Mouse (Mus musculus) layer of hippocampus, adult 6 months (tissue): ENCODE results near the gene 2610301B20Rik. TPM values are rescaled to one million over a fixed set of nuclear protein-coding genes. Genes with fewer than 3 reads are reported as not detected.

Source experiments
- long read RNA-seq, 2 experiments: library from polyadenylated mRNA; unstranded; transcript quantifications; one replicate each; pipeline ENCODE4 v2.0.0; 2019 to 2020
- microRNA-seq: library from miRNA; unstranded; fragments of <30 nt; microRNA quantifications from one replicate; pipeline ENCODE4 v1.2.0, GENCODE M21; 2020
- polyA plus RNA-seq: library from polyadenylated mRNA; unstranded; fragments of <200 nt; fragmentation: Nextera tagmentation; gene quantifications from 2 replicates; pipeline ENCODE4 v1.2.3, GENCODE M21; 2021

Gene 2610301B20Rik
- 48.8 and 52.9 TPM in 2 replicates for polyA plus RNA-seq
- long read RNA-seq, experiment 1, transcript 2610301B20Rik-201 (6 exons, 2,116 nt) = major isoform, 82 of 95 reads
- long read RNA-seq, experiment 1, partial matches to known transcripts = 1 of 95 reads
- long read RNA-seq, experiment 1, other reads (novel, unspliced or antisense) = 12 of 95 reads
- long read RNA-seq, experiment 2, transcript 2610301B20Rik-201 (6 exons, 2,116 nt) = major isoform, 313 of 336 reads
- long read RNA-seq, experiment 2, partial matches to known transcripts = 0 of 336 reads
- long read RNA-seq, experiment 2, other reads (novel, unspliced or antisense) = 23 of 336 reads

DNA sequence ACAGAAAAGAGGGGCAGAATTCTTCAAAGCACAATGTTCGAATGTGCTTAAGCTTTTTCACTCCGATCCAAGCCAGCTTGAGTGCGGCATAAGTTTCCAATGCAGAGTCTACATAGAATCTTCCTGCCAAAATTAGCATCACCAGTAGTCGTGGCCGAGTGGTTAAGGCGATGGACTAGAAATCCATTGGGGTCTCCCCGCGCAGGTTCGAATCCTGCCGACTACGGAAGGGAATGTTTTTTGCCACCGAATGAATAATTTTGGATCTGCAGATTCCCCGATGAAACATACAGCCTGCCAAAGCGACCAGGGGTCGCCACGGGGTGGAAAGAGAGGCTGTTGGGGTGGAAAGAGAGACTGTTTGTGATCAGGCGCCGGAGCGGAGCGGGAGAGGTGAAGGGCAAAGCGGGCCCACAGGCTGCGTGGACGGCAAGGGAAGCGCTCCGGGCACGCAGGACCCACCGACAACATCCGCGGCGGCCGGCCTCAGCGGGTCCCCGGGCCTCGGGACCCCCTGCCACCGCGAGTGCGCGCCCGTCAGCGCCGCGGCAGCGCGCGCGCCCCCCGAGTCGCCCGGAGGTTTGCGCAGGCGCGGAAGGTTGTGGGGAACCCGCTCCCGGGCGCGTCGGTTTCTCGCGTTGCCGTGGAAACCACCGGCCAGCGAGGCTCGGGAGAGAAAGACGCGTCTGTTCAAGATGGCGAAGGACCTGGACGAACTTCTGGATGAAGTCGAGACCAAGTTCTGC is at the start of gene 2610301B20Rik:
Gene 2610301B20Rik, plus strand, starts transcription at position 579 of the 746 bp plus-strand sequence.

Small RNAs within 50 kb of the gene (microRNA-seq; reads per million reads assigned to microRNA genes)
- gene Mir3471-1 = not detected
- gene n-TSaga9 = 8.8 reads per million, percentile 29 among the genes with 10 or more reads in this experiment
